Mouse (Mus musculus): Measurements from ENCODE around the gene Cnot1. TPM values are rescaled to one million over a fixed set of nuclear protein-coding genes. Genes with fewer than 3 reads are reported as not detected.
"Not testable (repeated sequence)": the region's sequence is repeated elsewhere in the genome, so short reads cannot be mapped to it uniquely, and the experiment has no call there.

The Cnot1 gene
- total and polyA plus RNA-seq, 3 experiments = 85.5 to 730 (median 194) TPM

- ATAC-seq (ENCODE audit: extremely low read depth, insufficient number of reproducible peaks, low FRiP score, poor library complexity, severe bottlenecking) (peak; percentile 71), DNase-seq (ENCODE audit: low spot score) (peak; percentile 83)
- peaks cover 25% of the 10 kb centered on the region for H3K4me1 ChIP-seq (ENCODE audit: insufficient read depth, low read depth, low read length)
- H3K4me3 ChIP-seq (ENCODE audit: low read depth, low read length) = peak overlapping the region; percentile 72
- TF ChIP-seq POLR2AphosphoS5 (IDR thresholded peaks at IDR 0.05; ENCODE audit: insufficient replicate concordance, low read depth, low read length) = no peak
- no peak for TF ChIP-seq GATA1 (IDR thresholded peaks at IDR 0.05; ENCODE audit: borderline replicate concordance, low read length)
- no peak for TF ChIP-seq TAL1 (conservative IDR thresholded peaks at IDR 0.05; ENCODE audit: low read depth, low read length)
- TF ChIP-seq GATA2 (IDR thresholded peaks at IDR 0.05; ENCODE audit: borderline replicate concordance, low read depth, low read length) = no peak
- no peak for TF ChIP-seq CTCF (IDR thresholded peaks at IDR 0.05; ENCODE audit: low read depth, low read length)
- no peaks in the 10 kb centered on the region for H3K27me3 ChIP-seq (ENCODE audit: insufficient read depth, low read length)
- H3K9me3 ChIP-seq (replicated peaks) = no peaks in the 10 kb centered on the region
- peaks cover 31% of the 10 kb centered on the region for H3K36me3 ChIP-seq (replicated peaks)
Observed at GRCm38 (mm10) chr8:95833435-95833984, 26.2 kb upstream of the Cnot1 start.

- Histone ChIP-seq H3K9me3 (replicated peaks) (no peaks in the 10 kb centered on the region), H3K36me3 (replicated peaks) (peaks cover 31% of the 10 kb centered on the region), H3K4me1 (ENCODE audit: insufficient read depth, low read depth, low read length) (peaks cover 25% of the 10 kb centered on the region), H3K4me3 (ENCODE audit: low read depth, low read length) (peak overlapping the region; percentile 72), H3K27me3 (ENCODE audit: insufficient read depth, low read length) (no peaks in the 10 kb centered on the region)
- TF ChIP-seq CTCF (IDR thresholded peaks at IDR 0.05; ENCODE audit: low read depth, low read length) = peak; percentile 99
- TF ChIP-seq GATA1 (IDR thresholded peaks at IDR 0.05; ENCODE audit: borderline replicate concordance, low read length) = no peak
- ATAC-seq (ENCODE audit: extremely low read depth, insufficient number of reproducible peaks, low FRiP score, poor library complexity, severe bottlenecking) (peak; percentile 66), DNase-seq (ENCODE audit: low spot score) (peak; percentile 59)
Observed at GRCm38 (mm10) chr8:95832603-95833434, 25.6 kb upstream of the Cnot1 start.

GRCm38 (mm10) chr8:95830144-95830543, 22.9 kb upstream of the Cnot1 start:
- DNase-seq (ENCODE audit: low spot score) (no peak), ATAC-seq (ENCODE audit: extremely low read depth, insufficient number of reproducible peaks, low FRiP score, poor library complexity, severe bottlenecking) (no peak)
- TF ChIP-seq GATA1 (IDR thresholded peaks at IDR 0.05; ENCODE audit: borderline replicate concordance, low read length) (no peak), GATA2 (IDR thresholded peaks at IDR 0.05; ENCODE audit: borderline replicate concordance, low read depth, low read length) (no peak), CTCF (IDR thresholded peaks at IDR 0.05; ENCODE audit: low read depth, low read length) (no peak), POLR2AphosphoS5 (IDR thresholded peaks at IDR 0.05; ENCODE audit: insufficient replicate concordance, low read depth, low read length) (no peak), TAL1 (conservative IDR thresholded peaks at IDR 0.05; ENCODE audit: low read depth, low read length) (no peak)
- Histone ChIP-seq H3K27me3 (ENCODE audit: insufficient read depth, low read length) (peaks cover 2% of the 10 kb centered on the region; the same call in 1 of the 2 replicates), H3K36me3 (replicated peaks) (peaks cover 12% of the 10 kb centered on the region), H3K4me3 (ENCODE audit: low read depth, low read length) (no peak overlapping the region), H3K4me1 (ENCODE audit: insufficient read depth, low read depth, low read length) (peaks cover 22% of the 10 kb centered on the region), H3K9me3 (replicated peaks) (no peaks in the 10 kb centered on the region)

GRCm38 (mm10) chr8:95825162-95825561, 17.9 kb upstream of the Cnot1 start, which contains the start of gene Sap18b:
Gene Sap18b, plus strand, starts transcription at chr8:95825346.
- not testable (repeated sequence) for H3K4me3 ChIP-seq (ENCODE audit: low read depth, low read length); H3K36me3 ChIP-seq (replicated peaks); DNase-seq (ENCODE audit: low spot score); H3K9me3 ChIP-seq (replicated peaks); H3K4me1 ChIP-seq (ENCODE audit: insufficient read depth, low read depth, low read length)
- peak; percentile 81 for ATAC-seq (ENCODE audit: extremely low read depth, insufficient number of reproducible peaks, low FRiP score, poor library complexity, severe bottlenecking)
- peaks cover 13% of the 10 kb centered on the region for H3K27me3 ChIP-seq (ENCODE audit: insufficient read depth, low read length)

GRCm38 (mm10) chr8:95822699-95823098, 15.4 kb upstream of the Cnot1 start:
- H3K36me3 ChIP-seq (replicated peaks) = no peaks in the 10 kb centered on the region
- DNase-seq (ENCODE audit: low spot score) (no peak), ATAC-seq (ENCODE audit: extremely low read depth, insufficient number of reproducible peaks, low FRiP score, poor library complexity, severe bottlenecking) (no peak)
- H3K27me3 ChIP-seq (ENCODE audit: insufficient read depth, low read length) = peaks cover 13% of the 10 kb centered on the region
- H3K9me3 ChIP-seq (replicated peaks) = no peaks in the 10 kb centered on the region
- H3K4me1 ChIP-seq (ENCODE audit: insufficient read depth, low read depth, low read length) = no peaks in the 10 kb centered on the region
- no peak for TF ChIP-seq TAL1 (conservative IDR thresholded peaks at IDR 0.05; ENCODE audit: low read depth, low read length)
- TF ChIP-seq CTCF (IDR thresholded peaks at IDR 0.05; ENCODE audit: low read depth, low read length) = no peak
- TF ChIP-seq POLR2AphosphoS5 (IDR thresholded peaks at IDR 0.05; ENCODE audit: insufficient replicate concordance, low read depth, low read length) = no peak
- no peak for TF ChIP-seq GATA1 (IDR thresholded peaks at IDR 0.05; ENCODE audit: borderline replicate concordance, low read length)
- no peak for TF ChIP-seq GATA2 (IDR thresholded peaks at IDR 0.05; ENCODE audit: borderline replicate concordance, low read depth, low read length)
- H3K4me3 ChIP-seq (ENCODE audit: low read depth, low read length) = no peak overlapping the region

- no peak for DNase-seq (ENCODE audit: low spot score)
- Histone ChIP-seq H3K4me3 (ENCODE audit: low read depth, low read length) (no peak overlapping the region), H3K4me1 (ENCODE audit: insufficient read depth, low read depth, low read length) (no peaks in the 10 kb centered on the region), H3K27me3 (ENCODE audit: insufficient read depth, low read length) (peaks cover 13% of the 10 kb centered on the region), H3K36me3 (replicated peaks) (no peaks in the 10 kb centered on the region), H3K9me3 (replicated peaks) (no peaks in the 10 kb centered on the region)
- ATAC-seq (ENCODE audit: extremely low read depth, insufficient number of reproducible peaks, low FRiP score, poor library complexity, severe bottlenecking) = no peak
- TF ChIP-seq POLR2AphosphoS5 (IDR thresholded peaks at IDR 0.05; ENCODE audit: insufficient replicate concordance, low read depth, low read length) (no peak), GATA2 (IDR thresholded peaks at IDR 0.05; ENCODE audit: borderline replicate concordance, low read depth, low read length) (no peak)
Observed at GRCm38 (mm10) chr8:95822096-95822495, 14.8 kb upstream of the Cnot1 start.

Data from G1E (cell line).